Comparison of ENCODE assay signal across 8 mouse cellular contexts in the genomic region with DNA sequence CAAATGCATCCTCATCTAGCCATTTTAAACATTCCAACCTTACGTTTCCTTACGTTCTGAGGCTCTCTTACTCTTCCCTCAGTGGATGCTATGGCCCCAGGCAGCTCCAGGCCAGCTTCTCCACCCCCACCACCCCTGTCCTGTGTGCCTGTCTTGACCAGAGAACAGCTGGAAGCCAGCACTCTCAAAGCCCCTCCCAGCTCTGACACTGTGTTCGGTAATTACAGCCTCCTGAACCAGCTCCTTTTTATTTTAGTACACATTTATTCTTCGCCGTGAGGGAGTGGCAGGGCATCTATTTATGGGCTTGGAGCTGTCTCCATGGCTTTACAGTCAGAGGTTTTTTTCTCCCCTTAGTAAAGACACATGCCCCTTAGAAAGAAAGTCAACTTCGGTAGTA.
A peak's percentile ranks its signal among the peaks of the same experiment; 100 is the strongest.
DNase-seq lines count a peak whose midpoint lies in the region; ATAC-seq and TF ChIP-seq lines count a peak whose summit lies in the region.
"Had no signal": no experiment of that assay in that cellular context is flagged by ENCODE, and none has a peak within 500 bp of the region (broad histone marks: within the 10 kb centered on the region; RNA-seq: fewer than 3 reads in every experiment).

No protein-coding gene starts in this region.

- WGBS in heart, embryonic 10.5 days: 56% methylated on average over 6 of the region's 6 CpGs
- WGBS in lung, embryonic 14.5 days: 45% methylated on average over 6 of the region's 6 CpGs
- 44% methylated on average over 6 of the region's 6 CpGs for WGBS in embryonic facial prominence, embryonic 14.5 days
- 17% methylated on average over 6 of the region's 6 CpGs for WGBS in olfactory bulb, adult 2 months
- 77% methylated on average over 6 of the region's 6 CpGs for WGBS in liver, postnatal 0 days (ENCODE audit: insufficient replicate concordance)

- peaks cover 21% of the 10 kb centered on the region; the same call in 1 of the 2 replicates for H3K4me1 ChIP-seq in heart, embryonic 10.5 days
- no peaks in the 10 kb centered on the region for H3K4me1 ChIP-seq in lung, embryonic 14.5 days (ENCODE audit: insufficient read depth)
- peaks cover 10% of the 10 kb centered on the region; the same call in 1 of the 2 replicates for H3K4me1 ChIP-seq in embryonic facial prominence, embryonic 14.5 days (ENCODE audit: control insufficient read depth, insufficient read depth, low read length)
- H3K4me1 ChIP-seq in olfactory bulb, adult 2 months (ENCODE audit: control insufficient read depth, insufficient read depth, low read length): peaks cover 26% of the 10 kb centered on the region
- peaks cover 6% of the 10 kb centered on the region; the same call in 1 of the 2 replicates for H3K4me1 ChIP-seq in liver, postnatal 0 days (ENCODE audit: insufficient read depth)

- peaks cover 30% of the 10 kb centered on the region for H3K36me3 ChIP-seq in heart, embryonic 10.5 days
- H3K36me3 ChIP-seq in lung, embryonic 14.5 days (ENCODE audit: insufficient read depth): peaks cover 47% of the 10 kb centered on the region
- H3K36me3 ChIP-seq in embryonic facial prominence, embryonic 14.5 days (ENCODE audit: control insufficient read depth, insufficient read depth, low read length): peaks cover 33% of the 10 kb centered on the region
- H3K36me3 ChIP-seq in liver, postnatal 0 days (replicated peaks; ENCODE audit: insufficient read depth, low read length): peaks cover 20% of the 10 kb centered on the region

- no peak for TF ChIP-seq POLR2A in olfactory bulb, adult 2 months (IDR thresholded peaks at IDR 0.05; ENCODE audit: insufficient read depth, low read depth, low read length)

- no peak overlapping the region for H3K9ac ChIP-seq in lung, embryonic 14.5 days
- H3K9ac ChIP-seq in embryonic facial prominence, embryonic 14.5 days (ENCODE audit: low read depth, low read length): no peak overlapping the region
- H3K9ac ChIP-seq in liver, postnatal 0 days (replicated peaks): no peak overlapping the region
- H3K9ac ChIP-seq: forebrain, embryonic 13.5 days had no signal

- H3K4me3 ChIP-seq in heart, embryonic 10.5 days: no peak overlapping the region
- no peak overlapping the region for H3K4me3 ChIP-seq in lung, embryonic 14.5 days (ENCODE audit: low read depth, low read length)
- H3K4me3 ChIP-seq in embryonic facial prominence, embryonic 14.5 days (ENCODE audit: low read depth, low read length): no peak overlapping the region
- H3K4me3 ChIP-seq in olfactory bulb, adult 2 months (ENCODE audit: insufficient read depth, low read depth, low read length): no peak overlapping the region
- no peak overlapping the region for H3K4me3 ChIP-seq in liver, postnatal 0 days (ENCODE audit: low read depth, low read length)
- H3K4me3 ChIP-seq: forebrain, embryonic 13.5 days had no signal

- no peak for TF ChIP-seq EP300 in liver, postnatal 0 days (IDR thresholded peaks at IDR 0.05; ENCODE audit: low read depth)

- peak; percentile 69; the same call in 1 of the 2 replicates for ATAC-seq in lung, embryonic 14.5 days (ENCODE audit: insufficient read depth)
- ATAC-seq in embryonic facial prominence, embryonic 14.5 days (ENCODE audit: low read depth): peak; percentile 62; the same call in 1 of the 2 replicates
- no peak for ATAC-seq in liver, postnatal 0 days
- ATAC-seq: forebrain, embryonic 13.5 days had no signal

- H3K27ac ChIP-seq in heart, embryonic 10.5 days: peak overlapping the region; percentile 38; the same call in 1 of the 2 replicates
- no peak overlapping the region for H3K27ac ChIP-seq in lung, embryonic 14.5 days (ENCODE audit: low read depth)
- H3K27ac ChIP-seq in embryonic facial prominence, embryonic 14.5 days (replicated peaks; ENCODE audit: low read depth, low read length): no peak overlapping the region; the same call in 1 of the 2 replicates
- H3K27ac ChIP-seq in olfactory bulb, adult 2 months (ENCODE audit: insufficient read depth, low read depth, low read length): peak overlapping the region; percentile 84
- no peak overlapping the region for H3K27ac ChIP-seq in liver, postnatal 0 days (ENCODE audit: low read depth)
- H3K27ac ChIP-seq: forebrain, embryonic 13.5 days had no signal

- H3K9me3 ChIP-seq in heart, embryonic 10.5 days: no peaks in the 10 kb centered on the region
- H3K9me3 ChIP-seq in lung, embryonic 14.5 days (ENCODE audit: low read depth, low read length): no peaks in the 10 kb centered on the region
- H3K9me3 ChIP-seq in embryonic facial prominence, embryonic 14.5 days (ENCODE audit: control insufficient read depth, low read length): no peaks in the 10 kb centered on the region
- no peaks in the 10 kb centered on the region for H3K9me3 ChIP-seq in liver, postnatal 0 days (ENCODE audit: low read length)
- H3K9me3 ChIP-seq: forebrain, embryonic 13.5 days had no signal

- no peak overlapping the region for H3K4me2 ChIP-seq in lung, embryonic 14.5 days
- H3K4me2 ChIP-seq in embryonic facial prominence, embryonic 14.5 days (ENCODE audit: low read depth, low read length): no peak overlapping the region
- no peak overlapping the region for H3K4me2 ChIP-seq in liver, postnatal 0 days (ENCODE audit: low read depth, low read length)
- H3K4me2 ChIP-seq: forebrain, embryonic 13.5 days had no signal

- DNase-seq in heart, embryonic 10.5 days (ENCODE audit: low spot score): peak; percentile 53
- DNase-seq in heart, adult 18-20 months: no peak
- DNase-seq in lung, embryonic 14.5 days: no peak
- no peak for DNase-seq in lung, postnatal 25 days (ENCODE audit: low spot score)
- DNase-seq in embryonic facial prominence, embryonic 14.5 days (ENCODE audit: low spot score): peak; percentile 66
- DNase-seq in liver, postnatal 0 days: no peak

- TF ChIP-seq CTCF in lung, embryonic 14.5 days (IDR thresholded peaks at IDR 0.05; ENCODE audit: low read depth): no peak
- TF ChIP-seq CTCF in olfactory bulb, adult 2 months (IDR thresholded peaks at IDR 0.05; ENCODE audit: insufficient read depth, low read depth, low read length): no peak
- no peak for TF ChIP-seq CTCF in liver, postnatal 0 days (IDR thresholded peaks at IDR 0.05; ENCODE audit: low read depth)

- H3K27me3 ChIP-seq in heart, embryonic 10.5 days (ENCODE audit: insufficient read depth, poor library complexity, severe bottlenecking): no peaks in the 10 kb centered on the region
- no peaks in the 10 kb centered on the region for H3K27me3 ChIP-seq in lung, embryonic 14.5 days (ENCODE audit: insufficient read depth, low read length)
- H3K27me3 ChIP-seq in embryonic facial prominence, embryonic 14.5 days (replicated peaks; ENCODE audit: control insufficient read depth, insufficient read depth, low read length): no peaks in the 10 kb centered on the region
- H3K27me3 ChIP-seq in liver, postnatal 0 days (ENCODE audit: insufficient read depth, low read length): no peaks in the 10 kb centered on the region
- H3K27me3 ChIP-seq: forebrain, embryonic 13.5 days had no signal

Comparison
In these comparisons a context has a peak if more than half of its experiments do, and no peak if none do; other contexts are left out.
1. DNase-seq: peak in heart, embryonic 10.5 days (single experiment) and embryonic facial prominence, embryonic 14.5 days (single experiment); none in heart, adult 18-20 months (0 of 2), lung, embryonic 14.5 days (single experiment), lung, postnatal 25 days (single experiment) and liver, postnatal 0 days (single experiment).
2. H3K27ac ChIP-seq: peak in heart, embryonic 10.5 days (single experiment) and olfactory bulb, adult 2 months (single experiment); none in lung, embryonic 14.5 days (single experiment), embryonic facial prominence, embryonic 14.5 days (single experiment) and liver, postnatal 0 days (single experiment).